Mouse (Mus musculus): ENCODE results near the gene Hspa8.

The Hspa8 gene

DNA sequence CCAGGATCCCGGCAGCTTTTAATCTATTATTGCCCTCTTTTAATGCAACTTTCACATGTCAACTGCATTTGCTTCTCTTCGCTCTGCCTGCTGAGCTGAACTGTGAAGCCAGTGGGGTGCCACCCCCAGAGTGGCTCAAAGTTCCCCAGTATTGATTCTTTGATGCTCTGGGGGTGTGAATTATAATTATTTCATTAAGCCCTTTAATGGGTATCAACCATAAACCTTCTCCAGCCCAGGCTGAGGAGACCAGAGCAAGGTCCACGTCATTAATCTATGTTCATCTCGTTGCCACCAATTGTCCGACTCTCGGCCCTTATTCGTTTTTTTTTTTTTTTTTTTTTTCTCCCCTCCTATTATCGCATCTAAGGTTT lies 8.1 kb downstream of the Hspa8 start:
- no peak for DNase-seq (ENCODE audit: low read depth, low spot score)

DNA sequence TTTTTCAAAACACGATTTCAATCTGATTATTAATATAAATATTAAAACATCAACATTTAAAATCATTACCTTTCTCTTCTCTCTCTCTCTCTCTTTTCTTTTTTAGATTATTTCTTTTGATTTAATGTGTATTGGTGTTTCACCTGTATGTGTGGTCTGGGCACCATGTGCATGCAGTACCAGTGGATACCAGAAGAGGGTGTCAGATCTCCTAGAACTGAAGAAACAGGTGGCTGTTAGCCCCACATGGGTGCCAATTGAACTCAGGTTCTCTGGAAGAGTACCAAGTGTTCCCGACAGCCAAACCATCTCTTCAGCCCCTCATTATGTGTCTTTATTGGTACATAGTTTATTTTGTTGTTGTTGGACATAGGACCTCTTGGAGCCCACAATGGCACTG lies 11.1 kb downstream of the Hspa8 start:
- peak; percentile 61 for DNase-seq (ENCODE audit: low read depth, low spot score)

DNA sequence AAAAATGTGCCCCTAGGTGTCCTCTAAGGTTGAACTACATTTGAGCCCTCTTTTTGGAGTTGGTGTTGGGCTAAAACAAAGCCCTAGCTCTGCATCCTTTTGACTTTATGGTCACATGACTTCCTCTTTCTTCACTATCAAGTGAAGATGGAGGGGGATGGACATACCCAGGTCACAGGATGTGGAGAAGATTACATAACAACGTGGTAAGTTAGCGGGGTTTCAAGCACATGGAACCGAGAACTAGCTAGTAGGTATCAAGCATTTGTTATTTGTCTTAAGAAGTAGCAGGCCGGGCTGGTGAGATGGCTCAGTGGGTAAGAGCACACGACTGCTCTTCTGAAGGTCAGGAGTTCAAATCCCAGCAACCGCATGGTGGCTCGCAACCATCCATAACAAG lies 13.3 kb downstream of the Hspa8 start:
- DNase-seq (ENCODE audit: low read depth, low spot score) = peak; percentile 70

DNA sequence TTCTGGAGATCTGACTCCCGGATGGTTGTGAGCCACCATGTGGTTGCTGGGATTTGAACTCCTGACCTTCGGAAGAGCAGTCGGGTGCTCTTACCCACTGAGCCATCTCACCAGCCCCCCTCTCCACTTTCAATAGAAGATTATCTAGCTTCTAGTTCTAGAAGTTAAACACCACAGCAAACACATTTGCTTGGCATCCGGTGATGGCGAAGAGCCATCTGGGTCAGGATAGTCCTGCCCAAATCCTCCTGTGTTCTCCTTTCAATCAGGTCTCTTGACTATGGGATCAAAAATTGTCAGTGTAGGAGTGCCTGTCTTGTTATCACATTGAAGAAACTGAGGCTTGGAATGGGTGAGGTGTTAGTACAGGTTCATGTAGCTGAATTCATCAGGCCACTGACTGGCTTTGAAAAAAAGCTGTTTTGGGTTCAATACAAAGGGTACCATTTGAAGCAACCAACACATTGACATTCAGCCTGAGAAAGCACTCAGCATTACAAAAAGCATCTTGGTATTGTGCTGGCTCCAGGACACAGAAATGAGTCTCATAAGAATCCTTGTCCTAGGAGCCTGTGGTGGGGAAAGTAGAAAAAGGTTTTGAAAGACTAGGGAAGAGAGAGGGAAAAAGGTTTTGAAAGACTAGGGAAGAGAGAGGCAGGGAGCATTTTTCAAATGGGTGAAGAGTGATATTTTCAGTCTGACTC lies 16.7 kb downstream of the Hspa8 start:
- no peak for DNase-seq (ENCODE audit: low read depth, low spot score)

DNA sequence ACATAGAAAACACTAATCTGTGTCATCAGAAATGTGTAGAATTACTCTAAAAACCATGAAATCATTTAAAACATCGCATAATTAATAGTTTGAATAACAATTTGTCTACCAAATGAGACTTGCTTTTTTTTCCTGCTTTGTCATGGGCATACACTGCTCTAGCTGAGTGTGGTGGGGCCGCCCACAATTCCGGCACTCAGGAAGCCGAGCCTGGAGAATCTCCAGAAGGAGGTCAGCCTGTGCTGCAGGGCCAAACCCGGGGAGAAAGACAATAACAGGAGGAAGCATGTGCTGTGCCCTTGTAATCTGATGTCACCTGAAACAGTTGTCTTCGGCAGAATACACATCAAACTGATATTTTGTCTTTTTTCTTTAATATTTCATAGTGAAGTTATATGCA lies 24.8 kb downstream of the Hspa8 start:
- DNase-seq (ENCODE audit: low read depth, low spot score) = no peak

DNA sequence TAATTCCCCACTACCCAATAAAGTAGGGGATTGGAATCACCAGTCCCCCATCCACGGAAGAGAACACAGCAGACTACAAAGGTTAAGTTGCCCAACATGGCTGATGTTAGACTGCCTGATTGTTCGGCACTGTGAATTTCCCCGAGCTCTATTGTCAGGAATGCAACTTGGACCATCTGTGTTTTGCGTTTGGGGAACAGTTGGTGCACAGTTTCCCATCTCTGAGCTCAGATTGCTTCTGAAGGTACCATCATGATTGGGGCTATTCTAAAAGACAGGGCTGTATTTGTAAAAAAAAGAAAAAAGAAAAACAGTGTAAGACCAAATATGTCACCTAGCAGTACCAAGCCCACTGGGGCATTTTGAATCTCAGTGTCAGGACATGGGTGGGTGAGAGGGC lies 26.6 kb downstream of the Hspa8 start:
- no peak for DNase-seq (ENCODE audit: low read depth, low spot score)

DNA sequence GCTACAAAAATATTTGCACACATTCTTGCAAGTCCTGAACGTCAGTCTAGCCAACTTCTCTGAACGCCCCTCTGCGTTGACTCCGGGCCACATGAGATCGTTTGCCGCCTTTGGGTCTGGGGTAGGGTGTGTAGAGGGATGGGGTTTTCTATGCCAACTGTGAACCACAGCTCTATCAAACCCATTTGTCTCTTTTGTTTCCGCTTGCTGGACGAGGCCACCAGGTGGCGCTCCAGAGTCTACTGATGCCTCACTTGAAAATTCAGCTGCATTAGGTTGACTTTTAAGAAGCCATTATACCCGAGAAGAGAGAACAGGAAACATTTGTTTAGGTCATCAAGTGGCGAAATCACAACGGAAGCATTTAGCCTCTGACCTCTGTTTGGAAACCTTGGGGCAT lies 33.8 kb downstream of the Hspa8 start:
- DNase-seq (ENCODE audit: low read depth, low spot score) = peak; percentile 86

DNA sequence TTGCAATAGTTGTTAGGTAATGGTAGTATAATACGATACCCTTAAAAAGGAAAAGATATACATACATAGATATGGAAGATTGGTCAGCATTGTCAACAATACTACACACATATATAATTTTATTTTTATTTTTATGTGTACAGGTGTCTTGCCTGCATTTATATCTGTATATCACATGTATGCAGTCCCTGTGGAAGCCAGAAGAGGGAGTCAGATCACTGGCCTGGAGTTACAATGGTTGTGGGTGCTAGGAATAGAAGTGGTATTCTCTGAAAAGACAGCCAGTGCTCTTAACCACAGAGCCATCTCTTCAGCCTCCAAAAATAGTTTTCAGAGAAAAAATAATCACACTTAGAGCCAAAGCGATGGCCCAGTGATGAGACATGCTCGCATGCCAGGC lies 35.9 kb downstream of the Hspa8 start:
- DNase-seq (ENCODE audit: low read depth, low spot score) = no peak

DNA sequence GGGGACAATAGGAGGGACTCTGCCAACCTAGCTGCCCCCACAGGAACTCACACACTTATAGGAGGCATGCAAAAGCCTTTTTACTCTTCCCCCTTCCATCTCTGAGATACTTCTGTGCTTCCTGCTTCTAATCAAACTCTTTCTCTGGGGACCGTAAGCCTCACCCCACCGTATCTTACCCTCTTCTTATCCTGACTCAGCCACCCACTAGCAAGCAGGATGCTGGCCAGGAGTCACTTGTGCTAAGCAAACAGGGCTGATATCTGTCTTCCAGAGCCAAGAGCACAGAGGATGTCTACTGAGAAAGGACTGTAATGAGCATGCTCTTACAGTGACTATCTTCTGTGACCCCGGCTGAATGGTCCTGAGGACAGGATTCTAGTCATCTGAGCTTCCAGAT lies 38.9 kb downstream of the Hspa8 start:
- DNase-seq (ENCODE audit: low read depth, low spot score) = no peak

DNA sequence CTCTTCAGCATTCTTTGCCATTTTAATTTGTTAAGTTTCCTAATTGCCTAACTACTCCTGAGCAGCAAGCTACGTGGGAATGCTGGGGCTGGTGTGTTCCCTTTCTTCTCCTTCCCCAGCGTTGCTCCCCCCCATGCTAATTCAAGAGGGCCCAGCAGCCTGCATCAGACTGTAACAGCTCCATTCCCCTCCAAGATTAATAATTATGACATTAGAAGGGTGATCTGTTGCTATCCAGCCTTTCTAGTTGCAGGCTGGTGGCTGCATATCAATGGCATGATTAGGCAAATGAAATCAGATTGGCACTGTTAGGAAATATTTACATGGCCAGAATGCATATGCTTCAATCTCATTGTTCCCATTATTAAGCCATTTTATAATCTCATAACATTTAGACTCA lies 50.7 kb downstream of the Hspa8 start:
- no peak for DNase-seq (ENCODE audit: low read depth, low spot score)

DNA sequence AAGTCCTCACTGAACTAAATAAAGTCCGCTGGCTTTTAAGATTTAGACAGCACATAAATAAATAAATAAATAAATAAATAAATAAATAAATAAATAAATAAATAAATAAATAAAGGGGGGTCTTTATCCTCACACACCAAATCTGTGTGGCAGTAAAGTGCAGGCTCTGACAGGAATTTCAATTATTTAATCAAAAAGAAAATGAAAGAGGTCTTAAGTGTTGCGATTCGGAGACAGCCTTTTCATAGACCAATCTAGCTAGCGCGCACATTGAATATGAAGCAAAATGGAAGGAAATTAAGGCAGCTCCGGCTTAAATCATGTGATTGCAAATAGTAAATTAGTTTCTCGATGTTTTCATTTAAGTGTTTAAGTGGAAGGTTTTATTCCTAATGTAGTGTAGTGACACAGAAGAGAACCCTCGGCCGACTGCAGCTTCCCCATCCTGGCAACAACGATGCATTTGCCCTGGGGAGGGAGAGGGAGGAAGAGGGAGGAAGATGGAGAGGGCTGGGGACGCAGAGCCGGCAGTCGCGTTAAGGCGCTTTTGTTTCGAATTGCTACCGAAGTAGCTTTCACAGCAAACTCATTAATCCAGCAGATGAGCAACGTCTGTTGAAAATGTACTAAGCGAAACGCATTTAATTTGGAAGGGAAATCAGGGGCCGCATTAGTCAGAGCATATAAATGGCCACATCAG lies 57.8 kb downstream of the Hspa8 start:
- DNase-seq (ENCODE audit: low read depth, low spot score) = no peak

DNA sequence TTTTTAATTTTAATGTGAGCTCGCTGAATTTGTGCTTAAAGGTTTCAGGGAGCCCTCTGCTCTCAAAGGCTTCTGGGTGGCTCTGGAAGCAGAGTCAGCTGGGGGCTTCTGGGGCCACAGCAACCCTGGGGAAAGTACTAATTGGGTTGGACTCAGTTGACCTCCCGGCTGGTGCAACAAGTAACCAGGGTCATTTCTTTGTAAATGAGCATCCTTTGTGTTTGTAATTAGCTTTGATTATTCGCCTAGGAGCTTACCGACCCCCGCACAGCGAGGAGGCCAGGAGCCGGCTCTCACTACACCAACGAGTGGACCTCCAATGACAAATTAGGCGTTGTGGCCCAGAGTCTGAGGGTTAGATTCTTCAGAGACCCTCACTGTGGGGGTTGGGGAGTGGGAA lies 58.4 kb downstream of the Hspa8 start:
- DNase-seq (ENCODE audit: low read depth, low spot score) = no peak

Measured in CD4-positive, CD25-positive, alpha-beta regulatory T cell, adult 2 months (primary cell).